Mouse (Mus musculus) heart, postnatal 25 days (tissue): ENCODE data around the gene Dctpp1. TPM values are rescaled to one million over a fixed set of nuclear protein-coding genes. Genes with fewer than 3 reads are reported as not detected.
"Not testable (repeated sequence)": the region's sequence is repeated elsewhere in the genome, so short reads cannot be mapped to it uniquely, and the experiment has no call there.

Source experiments
- DNase-seq: peaks from one replicate; pipeline ENCODE4 v3.0.0; 2022; ENCODE audit warnings: low spot score
- intact Hi-C: fragments of 180-260 bp; cut with DNase I; formaldehyde crosslinking; loops from one replicate; pipeline ENCODE4 v1.15.1; 2025
- total RNA-seq, 2 experiments: library from RNA; stranded (reverse); gene quantifications; 2 replicates each; pipeline ENCODE4 v1.2.3; 2021

Dctpp1 gene
- total RNA-seq, 2 experiments from 2014 or later: 46.7 to 47.5 TPM

DNA sequence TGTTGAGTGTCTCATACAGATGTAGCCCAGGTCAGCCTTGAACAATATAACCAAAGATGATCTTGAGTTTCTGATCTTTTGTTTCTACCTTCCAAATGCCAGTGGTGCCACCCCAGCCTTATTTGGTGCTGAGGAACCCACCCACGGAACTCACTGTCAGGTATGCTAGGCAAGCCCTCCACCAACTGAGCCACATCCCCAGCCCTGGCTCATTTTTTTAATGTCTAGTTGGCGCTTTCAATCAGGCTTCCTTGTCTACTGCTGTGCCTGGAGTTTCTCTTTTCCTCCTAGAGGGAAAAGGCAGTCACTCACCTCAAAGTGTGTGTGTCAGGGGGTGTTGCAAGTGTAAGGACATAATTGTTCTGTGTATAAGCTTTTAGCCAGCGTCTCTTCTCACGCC is 10.6 kb upstream of the Dctpp1 start:
- intact Hi-C loops: no loop called here
- DNase-seq: no peak

DNA sequence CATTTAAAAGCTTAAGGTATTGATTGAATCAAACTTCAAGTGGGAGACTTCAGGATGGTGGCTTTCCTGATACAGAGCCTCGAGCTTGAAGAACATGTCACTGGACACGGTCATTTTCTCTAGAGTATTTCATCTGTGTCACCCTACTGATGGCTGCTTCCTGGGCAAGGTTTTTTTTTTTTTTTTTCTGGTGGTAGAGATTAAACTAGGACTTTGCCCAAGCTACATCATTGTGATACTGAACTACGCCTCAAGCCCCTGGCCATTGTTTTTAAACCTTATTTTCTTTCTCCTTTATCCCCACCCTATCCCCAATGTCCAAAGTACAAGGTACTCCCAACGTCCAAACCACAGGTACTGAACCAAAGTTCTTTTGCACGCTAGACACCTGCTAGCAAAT is 10.2 kb upstream of the Dctpp1 start:
- intact Hi-C loops: no loop called here
- DNase-seq: no peak

DNA sequence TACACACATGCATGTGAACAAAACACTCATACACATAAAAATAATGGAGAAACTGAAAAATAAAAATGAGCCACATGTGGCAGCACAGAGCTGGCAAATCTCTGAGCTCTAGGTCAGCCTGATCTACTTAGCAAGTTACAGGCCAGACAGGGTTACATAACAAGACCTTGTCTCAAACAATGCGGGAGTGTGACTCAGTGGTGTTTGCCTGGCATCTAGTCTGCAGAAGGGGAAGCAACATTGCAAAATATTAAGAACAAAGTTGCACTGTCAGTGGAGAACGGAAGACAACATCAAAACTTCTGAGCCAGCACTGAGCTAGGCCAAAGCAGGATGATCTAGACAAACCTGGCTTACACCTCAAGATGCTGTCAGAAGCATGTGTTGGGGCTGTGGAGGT is 9.7 kb upstream of the Dctpp1 start:
- intact Hi-C loops: no loop called here
- DNase-seq: no peak

DNA sequence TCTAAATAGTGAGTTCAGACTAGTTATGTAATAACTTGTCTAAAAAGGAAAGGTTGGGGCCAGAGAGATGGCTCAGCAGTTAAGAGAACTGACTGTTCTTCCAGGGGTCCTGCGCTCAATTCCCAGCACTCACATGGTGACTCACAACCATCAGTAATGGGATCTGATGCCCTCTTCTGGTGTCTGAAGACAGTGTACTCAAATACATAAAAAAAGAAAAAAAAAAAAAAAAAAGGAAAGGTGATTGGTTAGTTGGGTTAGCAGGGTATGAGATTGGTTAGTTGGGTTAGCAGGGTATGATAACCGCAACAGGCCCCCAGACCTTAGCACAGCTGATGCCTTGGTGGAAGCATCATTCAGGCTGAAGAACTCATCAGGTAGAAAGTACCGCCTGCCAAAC is 3.0 kb upstream of the Dctpp1 start:
- no peak for DNase-seq

DNA sequence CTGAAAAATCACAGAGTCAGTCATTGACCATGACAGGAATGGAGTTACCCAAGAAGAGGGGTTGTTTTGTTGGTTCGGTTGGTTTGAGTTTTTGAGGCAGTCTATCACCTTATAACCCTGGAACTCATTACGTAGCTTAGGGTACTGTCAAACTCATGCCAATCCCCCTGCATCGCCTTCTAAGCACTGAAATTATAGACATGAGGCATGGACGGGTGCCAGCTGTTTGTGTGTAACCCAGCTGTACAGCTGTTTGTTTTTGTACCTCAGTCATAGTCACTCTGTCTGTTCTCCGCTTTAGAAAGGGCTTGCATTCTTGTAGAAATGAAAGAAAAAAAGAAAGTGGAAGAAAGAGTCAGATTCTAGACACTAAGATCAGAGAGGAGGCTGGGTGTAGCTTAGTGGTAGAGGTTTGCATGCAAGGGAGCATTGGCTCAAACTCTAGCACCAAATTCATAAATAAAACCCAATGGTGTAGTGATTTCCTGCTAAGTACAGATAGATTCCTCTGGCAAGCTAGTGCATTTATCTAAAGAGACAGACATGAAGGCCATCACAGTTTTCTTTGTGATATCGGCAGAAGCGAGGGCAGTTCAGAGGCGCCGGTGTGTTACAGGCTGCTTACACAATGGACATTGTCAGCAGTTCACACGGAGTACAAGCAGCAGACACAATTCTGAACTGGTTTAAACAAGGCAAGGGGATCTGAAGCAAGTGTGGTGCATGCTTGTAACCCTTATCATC is 1.9 kb upstream of the Dctpp1 start:
- no peak for DNase-seq
- intact Hi-C loops: loop anchor here (5.0 kb wide), 2 partner anchors 80 to 250 kb away; partner anchors contain the start of gene Srcap

More for the DNA sequence above, 3.0 kb upstream of the Dctpp1 start:
- intact Hi-C loops: loop anchor here (5.0 kb wide), 2 partner anchors 79 to 249 kb away; partner anchors contain the start of gene Srcap

DNA sequence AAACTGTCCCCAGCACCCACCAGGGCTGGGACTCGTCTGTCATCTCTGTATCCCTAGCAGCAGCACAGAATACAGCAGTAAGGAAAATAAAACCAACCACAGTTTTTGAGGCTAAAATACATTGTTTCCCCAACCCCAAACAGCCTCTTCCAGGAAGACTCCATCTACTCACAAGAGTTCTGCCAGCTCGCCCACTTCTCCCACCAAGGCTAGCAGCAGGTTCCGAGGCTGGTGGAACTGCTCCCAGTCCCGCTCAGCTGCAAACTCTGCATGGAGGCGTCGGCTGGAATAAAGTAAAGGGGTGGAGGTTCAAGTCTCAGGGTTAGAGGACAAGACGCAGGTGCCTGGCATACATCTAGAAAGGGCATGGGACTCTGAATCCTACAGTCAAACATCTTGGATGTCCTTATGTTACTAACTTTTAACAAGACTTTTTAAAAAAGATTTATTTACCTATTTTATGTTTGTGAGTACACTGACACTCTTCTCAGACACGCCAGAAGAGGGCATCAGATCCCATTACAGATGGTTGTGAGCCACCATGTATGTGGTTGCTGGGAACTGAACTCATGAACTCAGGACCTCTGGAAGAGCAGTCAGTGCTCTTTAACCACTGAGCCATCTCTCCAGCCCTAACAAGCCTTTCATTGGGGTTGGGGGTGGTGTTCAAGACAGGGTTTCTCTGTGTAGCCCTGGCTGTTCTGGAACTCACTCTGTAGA is 1.2 kb downstream of the Dctpp1 start:
- no peak for DNase-seq
- intact Hi-C loops: loop anchor here (5.0 kb wide), 1 partner anchor 213 kb away; no protein-coding TSS in a partner anchor

DNA sequence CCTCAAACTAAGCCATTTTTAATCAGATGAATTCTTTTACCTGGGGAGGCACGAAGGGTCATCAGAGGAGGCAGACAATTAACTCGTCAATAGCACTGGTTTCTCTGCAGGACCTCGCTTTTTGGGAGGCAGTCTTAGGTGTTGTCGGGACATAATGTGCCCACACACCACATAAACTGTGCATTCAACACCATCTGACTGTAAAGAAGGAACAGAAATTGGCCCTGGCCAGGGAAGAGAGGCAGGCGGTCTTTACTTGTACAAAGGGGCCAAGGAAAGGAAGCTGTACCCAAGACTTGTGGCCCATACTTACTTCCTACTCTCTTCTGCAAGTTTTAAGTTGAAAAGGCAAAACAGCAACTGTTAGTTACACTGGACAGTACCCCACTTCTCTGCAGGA is 4.0 kb downstream of the Dctpp1 start:
- intact Hi-C loops: loop anchor here (5.0 kb wide), 1 partner anchor 216 kb away; no protein-coding TSS in a partner anchor
- no peak for DNase-seq

DNA sequence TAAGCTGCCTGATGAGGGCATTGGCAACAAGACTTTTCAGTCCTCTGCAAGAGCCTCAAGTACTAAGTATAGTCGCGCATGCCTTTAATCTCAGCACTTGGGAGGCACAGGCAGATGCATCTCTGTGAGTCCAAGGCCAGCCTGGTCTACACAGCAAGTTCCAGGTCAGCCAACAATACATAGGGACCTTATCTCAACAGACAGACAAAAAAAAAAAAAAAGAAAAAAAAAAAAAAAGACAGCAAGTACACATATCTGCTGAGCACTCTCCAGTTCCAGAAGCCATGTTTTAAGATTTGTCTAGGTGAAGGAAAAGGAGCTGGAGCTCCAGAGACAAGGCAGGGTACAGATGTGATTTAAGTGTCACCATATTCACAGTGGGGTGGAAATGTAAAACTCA is 4.5 kb downstream of the Dctpp1 start:
- intact Hi-C loops: loop anchor here (5.0 kb wide), 1 partner anchor 216 kb away; no protein-coding TSS in a partner anchor
- no peak for DNase-seq

DNA sequence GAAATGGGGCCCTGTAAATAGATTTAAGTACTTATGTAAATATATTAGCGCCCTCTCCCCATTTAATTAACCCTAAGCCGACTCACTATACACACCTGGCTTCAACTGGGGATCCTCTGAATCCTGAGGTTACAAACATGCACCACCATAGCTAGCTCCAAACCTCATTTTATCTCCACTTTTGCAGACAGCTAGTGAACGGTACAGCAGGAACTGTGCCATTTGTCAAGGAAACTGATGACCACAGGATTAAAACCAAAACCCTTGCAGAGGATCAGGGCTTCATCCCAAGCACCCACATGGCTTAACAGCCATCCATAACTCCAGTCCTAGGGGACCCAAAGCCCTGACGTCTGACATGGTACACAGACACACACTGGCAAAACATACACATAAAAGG is 5.5 kb downstream of the Dctpp1 start:
- intact Hi-C loops: loop anchor here (5.0 kb wide), 1 partner anchor 217 kb away; no protein-coding TSS in a partner anchor
- DNase-seq: no peak

DNA sequence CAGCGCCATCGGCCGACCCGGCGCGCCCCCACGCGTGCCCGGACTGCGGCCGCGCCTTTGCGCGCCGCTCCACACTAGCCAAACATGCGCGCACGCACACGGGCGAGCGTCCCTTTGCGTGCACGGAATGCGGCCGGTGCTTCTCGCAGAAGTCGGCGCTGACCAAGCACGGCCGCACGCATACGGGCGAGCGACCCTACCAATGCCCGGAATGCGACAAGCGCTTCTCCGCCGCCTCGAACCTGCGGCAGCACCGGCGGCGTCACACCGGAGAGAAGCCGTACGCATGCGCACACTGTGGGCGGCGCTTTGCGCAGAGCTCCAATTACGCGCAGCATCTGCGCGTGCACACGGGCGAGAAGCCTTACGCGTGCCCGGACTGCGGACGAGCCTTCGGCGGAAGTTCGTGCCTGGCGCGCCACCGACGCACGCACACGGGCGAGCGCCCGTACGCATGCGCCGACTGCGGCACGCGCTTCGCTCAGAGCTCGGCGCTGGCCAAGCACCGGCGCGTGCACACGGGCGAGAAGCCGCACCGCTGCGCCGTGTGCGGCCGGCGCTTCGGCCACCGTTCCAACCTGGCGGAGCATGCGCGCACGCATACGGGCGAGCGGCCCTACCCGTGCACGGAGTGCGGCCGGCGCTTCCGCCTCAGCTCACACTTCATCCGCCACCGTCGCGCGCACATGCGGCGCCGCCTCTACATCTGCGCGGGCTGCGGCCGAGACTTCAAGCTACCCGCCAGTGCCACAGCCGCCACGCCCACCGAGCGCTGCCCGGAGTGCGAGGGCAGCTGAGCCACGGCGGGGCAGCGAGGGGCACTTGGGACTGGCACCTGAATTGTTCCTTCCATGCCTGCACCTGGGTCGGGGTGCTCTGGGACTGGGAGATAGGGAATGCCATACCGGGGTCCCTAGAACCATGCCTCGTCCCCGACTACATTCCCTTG is 6.4 kb downstream of the Dctpp1 start:
- DNase-seq: peak; percentile 89
- intact Hi-C loops: loop anchor here (2.0 kb wide), 1 partner anchor 21 kb away; the partner anchor contains the start of genes Sept1 and Zfp553

DNA sequence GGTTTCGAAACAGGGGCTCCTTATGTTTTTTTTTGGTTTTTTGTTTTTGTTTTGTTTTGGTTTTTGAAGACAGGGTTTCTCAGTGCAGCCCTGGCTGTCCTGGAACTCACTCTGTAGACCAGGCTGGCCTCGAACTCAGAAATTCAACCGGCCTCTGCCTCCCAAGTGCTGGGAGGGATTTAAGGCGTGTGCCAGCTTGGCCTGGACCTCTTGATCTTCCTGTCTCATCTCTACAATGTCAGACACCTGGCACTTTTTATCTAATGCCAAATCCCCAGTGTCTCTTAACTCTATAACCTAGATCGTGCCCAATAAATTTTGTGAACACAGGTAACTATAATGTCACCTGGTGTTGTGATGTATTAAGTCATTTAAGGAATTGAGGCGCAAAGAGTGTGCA is 7.2 kb downstream of the Dctpp1 start:
- DNase-seq: no peak
- intact Hi-C loops: loop anchor here (2.0 kb wide), 1 partner anchor 21 kb away; the partner anchor contains the start of genes Sept1 and Zfp553

DNA sequence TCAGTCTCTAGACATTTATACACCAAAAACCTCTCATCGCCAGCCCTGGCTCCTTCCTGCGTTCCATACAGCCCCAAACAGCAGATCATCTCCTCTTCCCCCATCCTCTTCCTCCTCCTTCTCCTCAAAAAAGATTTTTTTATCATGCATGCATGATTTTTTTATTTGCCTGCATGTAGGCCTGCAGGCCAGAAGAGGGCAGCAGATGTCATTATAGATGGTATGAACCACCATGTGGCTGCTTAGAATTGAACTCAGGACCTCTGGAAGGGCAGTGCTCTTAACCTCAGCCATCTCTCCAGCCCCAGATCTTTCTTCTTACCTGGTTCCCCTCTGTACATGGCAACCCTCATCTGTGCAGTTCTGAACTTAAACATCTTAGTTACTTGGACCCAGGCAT is 8.1 kb downstream of the Dctpp1 start:
- intact Hi-C loops: loop anchor here (2.0 kb wide), 1 partner anchor 20 kb away; the partner anchor contains the start of genes Sept1 and Zfp553
- DNase-seq: no peak

DNA sequence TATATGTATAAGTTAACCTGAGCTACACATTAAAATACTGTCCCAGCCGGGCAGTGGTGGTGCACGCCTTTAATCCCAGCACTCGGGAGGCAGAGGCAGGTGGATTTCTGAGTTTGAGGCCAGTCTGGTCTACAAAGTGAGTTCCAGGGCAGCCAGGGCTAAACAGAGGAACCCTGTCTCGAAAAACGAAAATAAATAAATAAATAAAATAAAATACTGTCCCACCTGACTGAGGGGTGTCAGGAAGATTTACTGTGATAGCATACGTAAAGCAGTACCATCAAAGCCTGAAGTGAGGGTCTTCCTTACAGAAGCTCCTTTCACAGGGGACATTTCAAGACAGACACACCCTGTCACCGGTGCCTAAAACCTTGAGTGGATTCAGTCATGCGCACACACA is 10.0 kb downstream of the Dctpp1 start:
- intact Hi-C loops, DNase-seq: not testable (repeated sequence)

DNA sequence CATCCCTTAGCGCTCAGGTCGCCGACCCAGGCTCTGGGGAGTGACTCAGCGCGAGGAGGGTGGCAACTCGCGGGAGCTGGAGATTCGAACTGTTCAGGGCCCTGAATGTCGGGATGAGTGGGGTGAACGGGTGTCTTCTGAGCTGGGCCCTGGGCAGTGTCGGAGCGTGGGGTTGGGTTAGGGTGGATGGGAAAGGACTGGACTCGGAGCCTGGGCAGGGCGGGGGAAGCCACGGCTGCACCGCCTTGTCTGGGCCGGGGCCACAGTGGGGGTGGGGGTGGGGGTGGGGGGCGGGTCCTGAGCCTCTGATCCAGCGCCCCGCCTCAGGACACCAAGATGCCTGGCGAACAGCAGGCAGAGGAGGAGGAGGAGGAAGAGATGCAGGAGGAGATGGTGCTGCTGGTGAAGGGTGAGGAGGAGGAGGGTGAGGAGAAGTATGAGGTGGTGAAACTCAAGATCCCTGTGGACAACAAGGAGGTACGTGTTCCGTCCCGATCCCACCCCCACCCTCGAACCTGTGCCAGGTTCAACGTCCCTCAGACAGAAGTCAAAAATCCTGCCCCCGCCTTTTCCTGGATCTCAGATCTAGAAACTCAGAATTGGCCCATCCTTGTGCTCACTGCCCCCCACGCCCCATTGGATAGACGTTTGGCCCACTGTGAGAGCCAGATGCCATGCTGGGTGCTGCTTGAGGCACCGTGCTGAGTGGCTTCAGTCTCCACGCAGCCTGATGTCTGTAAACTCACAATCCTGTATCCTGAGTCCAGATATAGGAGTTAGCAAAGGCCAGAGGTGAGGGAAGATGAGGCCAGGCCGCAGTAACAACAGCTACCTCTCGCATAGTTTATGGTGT is 15.6 kb downstream of the Dctpp1 start:
- no peak for DNase-seq
- intact Hi-C loops: no loop called here

DNA sequence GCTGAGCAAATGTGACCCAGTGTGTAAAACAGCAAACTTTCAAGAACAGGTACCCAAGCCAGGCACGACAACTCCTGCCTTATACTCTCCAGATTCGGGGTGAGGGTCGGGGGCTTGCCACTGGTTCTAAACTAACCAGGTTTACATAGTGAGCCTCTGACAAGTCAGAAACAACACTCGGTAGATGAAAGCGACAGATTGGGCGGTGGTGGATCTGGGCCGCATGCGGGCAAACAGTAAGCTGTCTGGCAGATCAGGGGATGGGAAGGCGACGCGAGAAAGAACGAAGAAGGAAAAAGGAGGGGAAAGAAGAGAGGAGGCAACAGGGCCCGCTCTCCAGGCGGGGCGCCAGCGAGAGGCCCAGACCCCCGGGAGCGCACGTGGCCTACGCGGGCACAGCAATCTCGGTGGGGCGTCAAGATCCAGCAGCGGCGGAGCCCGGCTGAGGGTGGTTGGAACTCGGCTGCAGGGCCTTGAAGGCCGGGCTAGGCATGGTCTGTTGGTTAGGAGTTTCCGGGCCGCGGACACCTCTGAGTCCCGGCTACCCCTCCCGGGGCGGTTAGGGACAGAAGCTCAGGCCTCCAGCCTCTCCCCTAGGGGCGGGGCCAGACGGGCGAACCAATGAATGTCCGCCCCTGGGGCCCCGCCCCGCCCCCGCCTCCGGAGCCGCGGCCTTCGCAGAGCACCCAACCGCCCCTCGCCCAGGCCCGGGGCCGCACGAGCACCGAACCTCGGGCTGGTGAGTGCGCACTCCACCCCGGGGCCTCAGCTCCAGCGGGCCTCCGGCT is 16.4 kb downstream of the Dctpp1 start, which contains the start of gene Zfp771:
Gene Zfp771 (plus strand): TSS at position 405 of the 788 bp plus-strand sequence.
- intact Hi-C loops: no loop called here
- DNase-seq: peak; percentile 90

DNA sequence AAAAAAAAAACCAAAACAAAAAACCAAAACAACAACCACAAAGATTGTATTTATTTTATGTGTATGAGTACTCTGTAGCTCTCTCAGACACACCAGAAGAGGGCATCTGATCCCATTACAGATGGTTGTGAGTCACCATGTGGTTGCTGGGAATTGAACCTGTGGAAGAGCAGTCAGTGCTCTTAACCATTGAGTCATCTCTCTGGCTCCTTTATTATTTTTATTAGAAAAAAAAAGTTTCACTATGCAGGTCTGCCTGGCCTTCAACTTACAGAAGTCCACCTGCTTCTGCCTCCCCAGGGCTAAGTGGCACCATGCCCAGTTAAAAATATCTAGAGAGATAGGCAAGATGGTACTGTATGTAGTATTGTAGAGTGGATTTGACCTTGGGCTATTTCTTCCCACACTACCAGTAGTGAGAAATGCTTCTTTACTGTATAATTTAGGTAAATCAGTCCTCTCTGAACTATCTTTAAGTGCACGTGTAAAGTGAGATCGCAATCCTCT is 17.1 kb downstream of the Dctpp1 start:
- intact Hi-C loops: no loop called here
- no peak for DNase-seq

DNA sequence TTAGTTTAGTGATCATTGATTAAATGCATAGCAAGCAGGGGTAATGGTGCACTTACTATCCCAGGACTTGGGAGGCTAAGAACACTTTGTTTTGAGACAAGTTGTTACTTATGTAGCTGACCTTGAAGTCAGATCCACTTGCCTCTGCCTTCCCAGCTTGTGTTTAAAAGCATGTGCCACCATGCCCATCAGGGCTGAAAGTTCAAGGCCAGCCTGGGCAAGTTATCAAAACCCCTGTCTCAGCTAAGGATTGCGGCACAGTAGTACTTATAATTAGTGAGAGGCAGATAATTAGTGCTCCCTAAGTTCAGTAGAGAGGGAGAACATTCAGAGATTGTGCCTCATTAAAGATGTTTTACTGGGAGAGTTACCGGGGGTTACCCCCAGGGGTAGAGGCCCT is 25.7 kb downstream of the Dctpp1 start:
- DNase-seq: no peak
- intact Hi-C loops: no loop called here

DNA sequence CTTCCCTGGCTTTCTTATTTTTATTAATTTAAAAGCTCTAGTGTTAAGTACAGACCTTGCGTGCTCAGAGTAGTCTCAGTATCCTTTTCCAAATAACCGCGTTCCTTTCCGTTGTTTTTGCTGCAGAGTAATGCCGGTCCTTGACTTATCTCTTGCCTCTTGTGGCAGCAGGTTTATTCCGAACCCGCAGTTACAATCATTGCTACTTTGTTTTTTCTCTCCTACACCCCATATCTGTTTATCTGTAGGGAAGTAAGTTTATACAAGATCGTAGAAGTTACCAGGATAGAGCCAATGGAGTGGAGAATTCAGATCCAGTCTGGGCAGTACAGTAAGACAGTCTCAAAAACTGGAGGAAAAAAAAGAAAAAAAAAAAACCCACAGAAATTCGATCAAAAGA is 26.7 kb downstream of the Dctpp1 start:
- intact Hi-C loops: loop anchor here (2.0 kb wide), 1 partner anchor 19 kb away; no protein-coding TSS in a partner anchor
- DNase-seq: no peak
